In genomic region chr2:73893473-73894270, GRCm38 (mm10) we compare ENCODE assay signal across 7 mouse cellular contexts. TPM values are rescaled to one million over a fixed set of nuclear protein-coding genes. Genes with fewer than 3 reads are reported as not detected.
DNase-seq lines count a peak whose midpoint lies in the region; ATAC-seq and TF ChIP-seq lines count a peak whose summit lies in the region.

No protein-coding gene starts in this region.

- no peaks in the 10 kb centered on the region for H3K36me3 ChIP-seq in lung, embryonic 15.5 days
- H3K36me3 ChIP-seq in forebrain, postnatal 0 days (ENCODE audit: insufficient read depth), result no peaks in the 10 kb centered on the region
- 0 out of 2 replicates have a peak, but pooled peaks cover 2% of the 10 kb centered on the region for H3K36me3 ChIP-seq in liver, postnatal 0 days (replicated peaks; ENCODE audit: insufficient read depth, low read length)

- DNase-seq in lung, postnatal 36 days, result no peak
- peak; percentile 24 for DNase-seq in c-Kit-negative CD71-positive TER-119-positive erythroid progenitor cells, embryonic 14.5 days (ENCODE audit: low read depth, low spot score)
- DNase-seq in forebrain, postnatal 0 days, result no peak
- DNase-seq in liver, postnatal 0 days, result no peak
- no peak for DNase-seq in B cell, adult 2 months
- no peak for DNase-seq in lung, postnatal 4 days

- peak overlapping the region; percentile 62 for H3K4me2 ChIP-seq in lung, embryonic 15.5 days
- H3K4me2 ChIP-seq in forebrain, postnatal 0 days (ENCODE audit: low read depth), result peak overlapping the region; percentile 48
- peak overlapping the region; percentile 68 for H3K4me2 ChIP-seq in liver, postnatal 0 days (ENCODE audit: low read depth, low read length)

- H3K4me1 ChIP-seq in lung, embryonic 15.5 days, result peaks cover 11% of the 10 kb centered on the region
- peaks cover 3% of the 10 kb centered on the region; the same call in 1 of the 2 replicates for H3K4me1 ChIP-seq in forebrain, postnatal 0 days (ENCODE audit: insufficient read depth)
- H3K4me1 ChIP-seq in liver, postnatal 0 days (ENCODE audit: insufficient read depth), result peaks cover 10% of the 10 kb centered on the region

- H3K9me3 ChIP-seq in lung, embryonic 15.5 days, result no peaks in the 10 kb centered on the region
- H3K9me3 ChIP-seq in forebrain, postnatal 0 days (ENCODE audit: low read length), result no peaks in the 10 kb centered on the region
- no peaks in the 10 kb centered on the region for H3K9me3 ChIP-seq in liver, postnatal 0 days (ENCODE audit: low read length)

- peak overlapping the region; percentile 98 for H3K4me3 ChIP-seq in lung, embryonic 15.5 days
- H3K4me3 ChIP-seq in forebrain, postnatal 0 days (ENCODE audit: low read depth, low read length), result peak overlapping the region; percentile 99
- peak overlapping the region; percentile 58 for H3K4me3 ChIP-seq in liver, postnatal 0 days (ENCODE audit: low read depth, low read length)

- no peak for TF ChIP-seq EP300 in liver, postnatal 0 days (IDR thresholded peaks at IDR 0.05; ENCODE audit: low read depth)

- WGBS in lung, embryonic 15.5 days, result 59% methylated on average over 22 of the region's 22 CpGs
- 65% methylated on average over 22 of the region's 22 CpGs for WGBS in forebrain, postnatal 0 days
- 52% methylated on average over 22 of the region's 22 CpGs for WGBS in liver, postnatal 0 days (ENCODE audit: insufficient replicate concordance)

- H3K9ac ChIP-seq in lung, embryonic 15.5 days, result peak overlapping the region; percentile 39; the same call in 1 of the 2 replicates
- H3K9ac ChIP-seq in forebrain, postnatal 0 days, result peak overlapping the region; percentile 63
- H3K9ac ChIP-seq in liver, postnatal 0 days (replicated peaks), result 0 out of 2 replicates have a peak overlapping the region, but pooled peaks have one; percentile 17

- H3K27ac ChIP-seq in lung, embryonic 15.5 days, result peak overlapping the region; percentile 79; the same call in 1 of the 2 replicates
- H3K27ac ChIP-seq in forebrain, postnatal 0 days (ENCODE audit: low read depth, low read length), result peak overlapping the region; percentile 94
- H3K27ac ChIP-seq in liver, postnatal 0 days (ENCODE audit: low read depth), result peak overlapping the region; percentile 36

- TF ChIP-seq CTCF in forebrain, postnatal 0 days (IDR thresholded peaks at IDR 0.05; ENCODE audit: low read depth), result no peak
- TF ChIP-seq CTCF in liver, postnatal 0 days (IDR thresholded peaks at IDR 0.05; ENCODE audit: low read depth), result no peak

- ATAC-seq in lung, embryonic 15.5 days (ENCODE audit: borderline replicate concordance, extremely low read depth, low FRiP score, low TSS enrichment), result no peak
- no peak for ATAC-seq in forebrain, postnatal 0 days
- no peak for ATAC-seq in liver, postnatal 0 days

- H3K27me3 ChIP-seq in lung, embryonic 15.5 days, result no peaks in the 10 kb centered on the region
- no peaks in the 10 kb centered on the region for H3K27me3 ChIP-seq in forebrain, postnatal 0 days (ENCODE audit: insufficient read depth, low read length)
- no peaks in the 10 kb centered on the region for H3K27me3 ChIP-seq in liver, postnatal 0 days (ENCODE audit: insufficient read depth, low read length)

RNA-seq across cellular contexts. Expression of gene Atf2, which starts 1.2 kb away (rescaled TPM):
- 62.7 and 68.9 TPM in 2 replicates for polyA plus RNA-seq in lung, embryonic 15.5 days (2015; fragmentation: Nextera tagmentation; extraction: Ambion mirVana)
- total RNA-seq in forebrain, postnatal 0 days (2014; rRNA removed), result 73.9 and 109 TPM in 2 replicates
- 37.2 and 88.2 TPM in 2 replicates for polyA plus RNA-seq in forebrain, postnatal 0 days (2015; fragmentation: Nextera tagmentation; extraction: Ambion mirVana)
- polyA plus RNA-seq in liver, postnatal 0 days (2015; fragmentation: Nextera tagmentation; extraction: Ambion mirVana), result 14.4 and 14.9 TPM in 2 replicates

RNA-seq across cellular contexts. Expression of gene Atp5g3, which starts 17.5 kb away (rescaled TPM):
- polyA plus RNA-seq in lung, embryonic 15.5 days (2015; fragmentation: Nextera tagmentation; extraction: Ambion mirVana), result 1,069 and 1,119 TPM in 2 replicates
- total RNA-seq in forebrain, postnatal 0 days (2014; rRNA removed), result 301 and 309 TPM in 2 replicates
- polyA plus RNA-seq in forebrain, postnatal 0 days (2015; fragmentation: Nextera tagmentation; extraction: Ambion mirVana), result 1,154 and 1,215 TPM in 2 replicates
- 1,436 and 1,439 TPM in 2 replicates for polyA plus RNA-seq in liver, postnatal 0 days (2015; fragmentation: Nextera tagmentation; extraction: Ambion mirVana)

Comparison
In these comparisons a context has a peak if more than half of its experiments do, and no peak if none do; other contexts are left out.
1. H3K27ac ChIP-seq: peak in every context shown above with its lines; median percentile 94 in forebrain, postnatal 0 days; 79 in lung, embryonic 15.5 days; 36 in liver, postnatal 0 days.